Mouse (Mus musculus): ENCODE data around the gene Olfr1490. TPM values are rescaled to one million over a fixed set of nuclear protein-coding genes. Genes with fewer than 3 reads are reported as not detected.
"Not testable (repeated sequence)": the region's sequence is repeated elsewhere in the genome, so short reads cannot be mapped to it uniquely, and the experiment has no call there.

Olfr1490 gene
- not detected in 2 replicates for polyA plus RNA-seq (2015; fragmentation: Nextera tagmentation; extraction: Ambion mirVana)

DNA sequence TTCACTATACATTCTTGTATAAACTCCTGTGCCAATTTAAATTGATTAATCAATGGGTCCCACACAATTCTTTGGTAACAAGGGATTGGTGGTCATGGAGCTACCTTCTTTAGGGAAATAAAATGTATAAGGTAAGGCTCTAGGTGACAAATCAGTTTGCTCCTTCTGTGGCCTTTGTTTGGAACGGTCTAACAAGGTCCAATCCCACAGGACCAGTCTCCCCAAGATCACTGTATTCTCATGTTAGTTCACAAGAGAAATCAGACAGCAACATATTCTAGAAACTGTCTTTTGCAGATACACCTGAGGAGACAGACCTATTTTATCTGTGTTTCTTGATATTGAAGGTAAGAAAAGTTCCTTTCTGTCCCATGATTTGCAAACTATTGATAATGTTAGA, at the start of gene Olfr1490:
TSS of gene Olfr1490 (plus strand) at position 301 of the 400 bp plus-strand sequence.
- Histone ChIP-seq H3K4me2 (ENCODE audit: low read length) (no peak within 1 kb of the TSS), H3K27me3 (ENCODE audit: insufficient read depth, low read length) (no peaks in the 10 kb centered on the region), H3K9ac (ENCODE audit: low read depth, low read length) (no peak within 1 kb of the TSS), H3K9me3 (replicated peaks; ENCODE audit: low read length) (no peaks in the 10 kb centered on the region), H3K4me1 (replicated peaks; ENCODE audit: insufficient read depth, low read length) (no peaks in the 10 kb centered on the region), H3K4me3 (replicated peaks; ENCODE audit: low read depth, low read length) (no peak within 1 kb of the TSS), H3K27ac (no peak within 1 kb of the TSS), H3K36me3 (ENCODE audit: insufficient read depth, low read length) (no peaks in the 10 kb centered on the region)
- no peak for TF ChIP-seq CTCF (IDR thresholded peaks at IDR 0.05; ENCODE audit: low read depth)
- ATAC-seq (replicated peaks; ENCODE audit: low FRiP score, low read depth) (no peak), DNase-seq (ENCODE audit: low spot score) (no peak)
- whole genome bisulfite sequencing = 68% methylated on average over 1 of the region's 1 CpGs

DNA sequence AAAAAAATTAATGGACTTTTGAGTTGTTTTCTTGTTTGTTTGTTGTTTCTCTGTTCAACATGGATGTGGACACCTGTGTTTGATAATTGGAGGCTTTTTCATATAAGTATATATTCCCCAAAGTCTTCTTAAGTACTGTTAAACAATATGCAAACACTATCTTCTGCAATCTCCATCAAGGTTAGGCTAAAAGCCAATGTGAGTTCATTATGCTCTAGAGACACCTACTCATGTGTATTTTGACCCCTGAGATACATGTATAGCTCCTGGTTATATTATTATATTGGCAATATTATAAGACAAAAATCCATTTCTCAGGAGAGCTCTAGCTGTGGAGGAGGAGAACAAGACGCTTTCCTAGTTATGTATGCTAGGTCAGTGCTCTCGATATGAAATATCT, 33.8 kb upstream of the Olfr1490 start, which contains the start of gene Olfr1487:
TSS of gene Olfr1487 (plus strand) at position 301 of the 400 bp plus-strand sequence.
- H3K4me3 ChIP-seq (replicated peaks; ENCODE audit: low read depth, low read length); H3K4me2 ChIP-seq (ENCODE audit: low read length); H3K36me3 ChIP-seq (ENCODE audit: insufficient read depth, low read length); H3K9me3 ChIP-seq (replicated peaks; ENCODE audit: low read length); H3K27ac ChIP-seq; ATAC-seq (replicated peaks; ENCODE audit: low FRiP score, low read depth); H3K27me3 ChIP-seq (ENCODE audit: insufficient read depth, low read length); H3K9ac ChIP-seq (ENCODE audit: low read depth, low read length); DNase-seq (ENCODE audit: low spot score); H3K4me1 ChIP-seq (replicated peaks; ENCODE audit: insufficient read depth, low read length): not testable (repeated sequence)
- 82% methylated on average over 2 of the region's 2 CpGs for WGBS

DNA sequence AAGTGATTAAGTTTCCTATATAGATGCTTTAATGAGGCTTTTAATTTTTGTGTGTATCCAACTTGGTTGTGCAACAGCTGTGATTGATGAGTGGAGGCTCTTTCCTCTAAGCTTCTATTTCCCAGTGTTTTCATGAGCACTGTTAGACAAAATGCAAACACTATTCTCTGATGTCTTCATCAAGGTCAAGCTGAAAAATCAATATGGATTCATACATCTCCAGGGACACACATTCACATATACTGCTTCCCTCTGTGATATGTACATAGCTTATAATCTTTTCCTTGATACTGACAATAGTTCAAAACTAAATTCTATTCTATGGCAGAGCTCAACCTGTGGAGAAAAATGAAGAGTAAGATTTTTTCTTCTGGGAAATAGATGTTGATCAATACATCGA, 19.6 kb upstream of the Olfr1490 start, which contains the start of gene Olfr1489:
TSS of gene Olfr1489 (plus strand) at position 301 of the 400 bp plus-strand sequence.
- DNase-seq (ENCODE audit: low spot score) (no peak), ATAC-seq (replicated peaks; ENCODE audit: low FRiP score, low read depth) (no peak)
- H3K27me3 ChIP-seq (ENCODE audit: insufficient read depth, low read length) = no peaks in the 10 kb centered on the region
- H3K4me3 ChIP-seq (replicated peaks; ENCODE audit: low read depth, low read length) = no peak within 1 kb of the TSS
- 84% methylated on average over 1 of the region's 1 CpGs for WGBS
- H3K9ac ChIP-seq (ENCODE audit: low read depth, low read length) = no peak within 1 kb of the TSS
- H3K9me3 ChIP-seq (replicated peaks; ENCODE audit: low read length) = no peaks in the 10 kb centered on the region
- no peaks in the 10 kb centered on the region for H3K4me1 ChIP-seq (replicated peaks; ENCODE audit: insufficient read depth, low read length)
- no peak for TF ChIP-seq CTCF (IDR thresholded peaks at IDR 0.05; ENCODE audit: low read depth)
- no peak within 1 kb of the TSS for H3K4me2 ChIP-seq (ENCODE audit: low read length)
- no peaks in the 10 kb centered on the region for H3K36me3 ChIP-seq (ENCODE audit: insufficient read depth, low read length)
- no peak within 1 kb of the TSS for H3K27ac ChIP-seq

DNA sequence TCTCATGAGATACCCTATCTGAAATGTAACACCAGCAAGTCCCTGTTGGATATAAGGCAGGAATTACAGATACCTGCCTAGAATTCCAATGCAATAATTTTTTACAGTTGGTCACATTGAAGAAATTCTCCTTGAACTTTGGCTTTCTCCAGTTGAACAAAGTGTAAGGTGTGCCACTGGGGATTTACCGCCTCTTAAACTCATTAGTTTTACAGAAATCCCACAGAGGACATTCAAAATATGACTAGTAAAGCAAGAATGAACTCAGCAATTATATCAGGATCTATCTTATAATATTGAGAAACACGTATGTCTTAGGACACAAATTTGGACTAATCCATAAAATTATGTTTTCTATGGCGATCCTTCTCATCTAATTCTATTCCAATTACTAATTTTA, 46.1 kb downstream of the Olfr1490 start, which contains the start of gene Olfr1491:
TSS of gene Olfr1491 (plus strand) at position 301 of the 400 bp plus-strand sequence.
- Histone ChIP-seq H3K4me1 (replicated peaks; ENCODE audit: insufficient read depth, low read length) (no peaks in the 10 kb centered on the region), H3K27ac (no peak within 1 kb of the TSS), H3K4me2 (ENCODE audit: low read length) (no peak within 1 kb of the TSS), H3K4me3 (replicated peaks; ENCODE audit: low read depth, low read length) (no peak within 1 kb of the TSS), H3K9ac (ENCODE audit: low read depth, low read length) (no peak within 1 kb of the TSS), H3K36me3 (ENCODE audit: insufficient read depth, low read length) (no peaks in the 10 kb centered on the region), H3K27me3 (ENCODE audit: insufficient read depth, low read length) (no peaks in the 10 kb centered on the region), H3K9me3 (replicated peaks; ENCODE audit: low read length) (no peaks in the 10 kb centered on the region)
- 72% methylated on average over 3 of the region's 3 CpGs for WGBS
- ATAC-seq (replicated peaks; ENCODE audit: low FRiP score, low read depth) (no peak), DNase-seq (ENCODE audit: low spot score) (no peak)
- TF ChIP-seq CTCF (IDR thresholded peaks at IDR 0.05; ENCODE audit: low read depth) = no peak

Small RNA genes lying within 50 kb of the gene (microRNA-seq; reads per million reads assigned to microRNA genes)
- gene Gm23931 = not detected

Other genes starting within 250 kb of the Olfr1490 start
- gene Olfr1469, start 243.2 kb upstream of the Olfr1490 start, polyA plus RNA-seq (2015; fragmentation: Nextera tagmentation; extraction: Ambion mirVana) = not detected in 2 replicates
- not detected in 2 replicates for gene Olfr1471, start 207.7 kb upstream of the Olfr1490 start, polyA plus RNA-seq (2015; fragmentation: Nextera tagmentation; extraction: Ambion mirVana)
- not detected in 2 replicates for gene Olfr1472, start 195.0 kb upstream of the Olfr1490 start, polyA plus RNA-seq (2015; fragmentation: Nextera tagmentation; extraction: Ambion mirVana)
- not detected in 2 replicates for gene Olfr1474, start 181.5 kb upstream of the Olfr1490 start, polyA plus RNA-seq (2015; fragmentation: Nextera tagmentation; extraction: Ambion mirVana)
- not detected in 2 replicates for gene Olfr1475, start 170.9 kb upstream of the Olfr1490 start, polyA plus RNA-seq (2015; fragmentation: Nextera tagmentation; extraction: Ambion mirVana)
- not detected in 2 replicates for gene Olfr1477, start 150.5 kb upstream of the Olfr1490 start, polyA plus RNA-seq (2015; fragmentation: Nextera tagmentation; extraction: Ambion mirVana)
- gene Olfr1480, start 123.2 kb upstream of the Olfr1490 start, polyA plus RNA-seq (2015; fragmentation: Nextera tagmentation; extraction: Ambion mirVana) = not detected in 2 replicates
- gene Olfr1484, start 67.6 kb upstream of the Olfr1490 start, polyA plus RNA-seq (2015; fragmentation: Nextera tagmentation; extraction: Ambion mirVana) = not detected in 2 replicates
- not detected in 2 replicates for gene Olfr1487, start 33.7 kb upstream of the Olfr1490 start, polyA plus RNA-seq (2015; fragmentation: Nextera tagmentation; extraction: Ambion mirVana)
- not detected in 2 replicates for gene Olfr1489, start 19.5 kb upstream of the Olfr1490 start, polyA plus RNA-seq (2015; fragmentation: Nextera tagmentation; extraction: Ambion mirVana)
- gene Olfr1491, start 46.2 kb downstream of the Olfr1490 start, polyA plus RNA-seq (2015; fragmentation: Nextera tagmentation; extraction: Ambion mirVana) = not detected in 2 replicates
- gene Olfr1493-ps1, start 72.2 kb downstream of the Olfr1490 start, polyA plus RNA-seq (2015; fragmentation: Nextera tagmentation; extraction: Ambion mirVana) = not detected in 2 replicates
- not detected in 2 replicates for gene Olfr1494, start 88.6 kb downstream of the Olfr1490 start, polyA plus RNA-seq (2015; fragmentation: Nextera tagmentation; extraction: Ambion mirVana)
- gene Olfr1495, start 113.5 kb downstream of the Olfr1490 start, polyA plus RNA-seq (2015; fragmentation: Nextera tagmentation; extraction: Ambion mirVana) = not detected in 2 replicates
- not detected in 2 replicates for gene Olfr1496, start 126.8 kb downstream of the Olfr1490 start, polyA plus RNA-seq (2015; fragmentation: Nextera tagmentation; extraction: Ambion mirVana)
- gene Olfr1497, start 147.1 kb downstream of the Olfr1490 start, polyA plus RNA-seq (2015; fragmentation: Nextera tagmentation; extraction: Ambion mirVana) = not detected in 2 replicates
- not detected in 2 replicates for gene Olfr1499, start 168.4 kb downstream of the Olfr1490 start, polyA plus RNA-seq (2015; fragmentation: Nextera tagmentation; extraction: Ambion mirVana)
- not detected in 2 replicates for gene Olfr1500, start 179.4 kb downstream of the Olfr1490 start, polyA plus RNA-seq (2015; fragmentation: Nextera tagmentation; extraction: Ambion mirVana)
- not detected in 2 replicates for gene Olfr1501, start 199.6 kb downstream of the Olfr1490 start, polyA plus RNA-seq (2015; fragmentation: Nextera tagmentation; extraction: Ambion mirVana)
- gene Olfr1502, start 210.7 kb downstream of the Olfr1490 start, polyA plus RNA-seq (2015; fragmentation: Nextera tagmentation; extraction: Ambion mirVana) = not detected in 2 replicates
- gene Olfr1504, start 246.8 kb downstream of the Olfr1490 start, polyA plus RNA-seq (2015; fragmentation: Nextera tagmentation; extraction: Ambion mirVana) = not detected in 2 replicates

Data from kidney, postnatal 0 days (tissue).